Mouse (Mus musculus): ENCODE measurements around the gene Gpr161. TPM values are rescaled to one million over a fixed set of nuclear protein-coding genes. Genes with fewer than 3 reads are reported as not detected.
"Not testable (repeated sequence)": the region's sequence is repeated elsewhere in the genome, so short reads cannot be mapped to it uniquely, and the experiment has no call there.

The Gpr161 gene
- polyA plus RNA-seq, 2 experiments from 2014 or later: 0.09 TPM; not detected in 1

DNA sequence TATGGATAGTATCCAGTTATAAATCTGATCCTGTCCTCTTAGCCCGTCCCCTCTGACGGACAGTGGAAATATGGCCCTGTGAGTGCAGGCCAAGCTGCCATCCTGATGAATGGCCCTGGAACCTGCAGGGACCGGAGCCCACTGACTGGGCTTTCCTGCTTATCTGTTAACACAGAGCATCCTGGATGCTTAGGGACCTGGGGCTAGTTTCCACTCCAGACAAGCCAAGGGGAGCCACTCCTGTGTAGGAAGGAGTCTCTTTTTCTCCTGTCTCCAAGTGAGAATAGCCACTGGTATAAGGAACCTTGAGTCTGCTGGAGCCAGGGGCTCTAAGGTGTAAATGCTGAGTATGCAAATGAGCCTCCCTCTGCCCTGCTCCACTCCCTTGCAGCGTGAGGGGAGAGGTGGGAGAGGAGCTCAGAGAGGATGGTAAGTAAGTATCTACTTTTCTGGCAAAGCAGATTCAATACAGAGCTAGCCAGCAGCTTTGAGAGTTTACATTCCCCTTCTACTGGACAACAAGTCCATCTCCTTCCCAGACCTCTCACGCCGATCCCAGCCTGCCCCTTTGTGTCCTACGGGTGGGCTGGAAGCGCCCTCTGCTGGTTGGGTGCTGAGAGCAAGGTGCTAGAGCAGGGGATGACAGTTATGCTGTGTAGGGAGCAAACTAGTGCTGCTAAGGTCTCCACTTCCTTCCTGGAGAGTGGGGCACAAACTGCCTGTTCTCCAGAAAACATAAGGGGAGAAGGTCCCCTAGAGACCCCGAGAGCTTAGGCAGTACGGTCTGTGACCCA is 24.7 kb downstream of the Gpr161 start:
- no peak for ATAC-seq

DNA sequence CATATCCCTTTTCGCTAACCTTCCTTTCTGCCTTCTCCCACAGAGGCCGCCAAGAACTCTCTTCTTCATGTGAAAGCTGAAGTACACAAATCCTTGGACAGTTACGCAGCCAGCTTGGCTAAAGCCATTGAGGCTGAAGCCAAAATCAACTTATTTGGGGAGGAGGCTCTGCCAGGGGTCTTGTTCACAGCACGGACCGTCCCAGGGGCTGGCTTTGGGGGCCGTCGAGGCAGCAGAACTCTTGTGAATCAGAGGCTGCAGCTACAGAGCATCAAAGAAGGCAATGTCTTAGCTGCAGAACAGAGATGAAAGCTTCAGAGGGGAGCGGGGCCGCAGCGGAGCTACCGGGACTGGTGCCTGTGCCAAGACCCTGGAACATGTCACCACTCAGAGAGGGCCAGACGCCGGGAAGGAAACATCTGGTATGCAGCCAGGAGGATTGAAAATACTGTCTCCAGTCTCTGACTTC is 25.8 kb downstream of the Gpr161 start:
- ATAC-seq: no peak

- no peak for ATAC-seq
Observed at GRCm38 (mm10) chr1:165321891-165322290, 26.3 kb downstream of the Gpr161 start.

GRCm38 (mm10) chr1:165322934-165323333 is 27.3 kb downstream of the Gpr161 start:
- ATAC-seq: no peak

DNA sequence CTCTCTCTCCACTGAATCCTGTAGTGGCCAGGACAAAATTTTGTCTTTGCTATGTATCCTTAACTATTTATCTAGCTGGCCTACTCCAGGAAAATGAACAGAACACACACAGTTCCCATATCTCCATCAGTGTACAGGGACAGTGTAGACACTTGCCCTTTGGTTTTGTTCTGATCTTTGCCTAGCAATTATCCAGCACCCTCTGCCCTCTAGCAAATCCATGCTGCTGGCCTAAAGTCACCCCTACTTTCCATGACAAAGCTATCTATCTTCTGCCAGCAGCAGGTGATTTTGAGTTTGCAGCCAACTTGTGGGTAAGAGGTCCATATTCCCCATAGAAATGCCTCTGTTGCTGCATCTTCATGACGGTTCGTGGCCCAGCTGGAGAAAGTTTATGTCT is 31.8 kb downstream of the Gpr161 start:
- no peak for ATAC-seq

DNA sequence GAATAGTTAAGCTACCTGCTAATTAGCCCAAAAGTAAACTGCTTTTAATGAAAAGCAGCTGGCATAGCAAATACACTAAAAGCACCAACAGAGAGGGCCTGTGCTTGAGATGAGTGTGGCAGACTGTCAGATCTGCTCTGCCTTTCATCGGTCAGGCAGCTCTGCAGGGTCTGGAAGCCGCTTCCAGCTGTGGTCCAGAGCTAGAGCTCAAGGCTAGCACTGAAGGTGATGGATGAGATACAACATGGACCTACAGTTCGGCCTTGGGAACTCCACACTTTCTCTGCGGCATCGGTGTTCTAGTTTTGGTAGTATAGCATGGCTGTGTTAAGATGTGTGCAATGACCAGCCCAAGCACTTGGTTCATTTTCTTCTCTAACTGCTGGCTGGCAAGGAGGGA is 32.2 kb downstream of the Gpr161 start:
- ATAC-seq: no peak

DNA sequence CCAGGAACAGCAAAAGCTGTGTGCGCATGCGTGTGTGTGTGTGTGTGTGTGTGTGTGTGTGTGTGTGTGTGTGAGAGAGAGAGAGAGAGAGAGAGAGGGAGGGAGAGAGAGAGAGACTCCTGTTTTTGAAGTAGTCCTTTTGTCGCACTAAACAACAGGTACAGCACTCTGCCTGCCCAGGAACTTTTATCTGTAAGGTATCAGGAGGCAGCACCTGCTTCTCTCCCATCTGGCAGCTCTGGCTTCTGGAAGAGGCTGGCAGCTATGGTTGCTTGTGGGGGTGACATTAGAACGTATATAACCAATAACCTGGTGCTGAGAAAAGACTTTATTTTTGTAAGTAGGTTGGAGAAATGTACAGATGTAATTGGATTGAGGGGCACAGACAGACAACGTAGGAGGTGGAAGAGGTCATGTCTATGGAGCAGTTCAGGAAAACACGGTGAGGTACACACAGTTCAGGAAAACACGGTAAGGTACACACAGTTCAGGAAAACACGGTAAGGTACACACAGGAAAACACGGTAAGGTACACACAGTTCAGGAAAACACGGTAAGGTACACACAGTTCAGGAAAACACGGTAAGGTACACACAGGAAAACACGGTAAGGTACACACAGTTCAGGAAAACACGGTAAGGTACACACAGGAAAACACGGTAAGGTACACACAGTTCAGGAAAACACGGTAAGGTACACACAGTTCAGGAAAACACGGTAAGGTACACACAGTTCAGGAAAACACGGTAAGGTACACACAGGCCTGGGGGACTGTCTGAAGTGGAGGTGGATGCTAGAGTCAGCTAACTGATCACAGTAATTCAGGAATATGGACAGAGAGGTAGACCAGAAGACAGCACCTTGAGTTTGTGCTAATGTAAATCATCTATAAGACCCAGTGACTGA is 33.0 kb downstream of the Gpr161 start:
- ATAC-seq: not testable (repeated sequence)

DNA sequence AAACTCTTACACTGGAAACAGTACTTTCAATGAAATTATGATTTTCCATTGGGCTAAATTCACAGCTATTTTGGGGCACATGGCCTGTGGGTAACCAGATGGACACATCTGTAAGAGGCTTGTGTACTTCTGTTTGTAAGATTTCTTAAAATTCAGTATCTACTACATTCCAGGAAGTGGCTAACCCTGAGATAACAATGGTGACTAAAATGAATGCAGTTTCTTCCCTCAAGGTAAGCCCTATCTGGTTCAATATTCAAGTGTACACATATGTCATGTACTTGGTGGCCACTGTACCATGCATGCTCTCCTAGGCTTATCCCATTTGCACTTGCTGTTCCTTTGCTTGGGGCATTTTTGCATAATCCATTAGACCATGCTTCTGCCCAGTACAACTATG is 35.3 kb downstream of the Gpr161 start:
- no peak for ATAC-seq

DNA sequence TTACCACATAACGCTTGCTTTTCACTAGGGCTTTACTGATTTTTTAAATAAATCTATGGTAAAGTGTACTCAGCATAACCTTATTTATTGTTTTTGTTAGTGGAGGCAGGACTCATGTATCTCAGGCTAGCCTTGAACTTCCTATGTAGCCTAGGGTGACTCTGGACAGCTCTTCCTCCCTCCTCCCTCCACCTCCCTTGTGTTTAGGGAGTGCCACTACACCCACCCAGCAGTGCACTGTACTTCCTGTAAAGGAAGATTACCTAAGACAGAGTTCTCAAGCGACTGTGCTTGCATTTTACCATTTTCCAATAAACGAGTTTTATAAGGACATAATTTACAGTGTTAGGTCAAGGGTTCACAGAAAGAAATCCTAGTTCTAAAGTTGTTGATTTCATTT is 37.2 kb downstream of the Gpr161 start:
- no peak for ATAC-seq

- no peak for ATAC-seq
Observed at GRCm38 (mm10) chr1:165342126-165342525, 46.5 kb downstream of the Gpr161 start.

DNA sequence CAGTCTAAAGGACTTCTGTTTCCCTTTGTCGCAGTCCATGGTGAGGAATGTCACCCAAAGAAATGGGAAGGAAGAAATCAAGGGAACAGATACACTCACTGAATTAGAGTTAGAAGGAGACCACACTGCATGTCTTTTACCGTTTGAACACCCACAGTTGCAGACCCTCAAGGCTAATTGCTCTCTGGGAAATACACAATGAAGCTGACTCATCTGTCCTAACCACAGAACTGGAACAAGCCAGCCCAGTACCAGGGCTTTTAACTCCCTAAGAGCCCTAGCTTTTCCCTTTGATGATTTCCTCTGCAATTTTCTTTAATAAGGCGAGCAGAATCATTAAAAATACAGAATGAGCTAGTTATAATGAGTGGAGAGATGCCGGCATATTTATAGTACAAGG is 48.9 kb downstream of the Gpr161 start:
- no peak for ATAC-seq

- ATAC-seq: no peak
Observed at GRCm38 (mm10) chr1:165348627-165349026, 53.0 kb downstream of the Gpr161 start.

DNA sequence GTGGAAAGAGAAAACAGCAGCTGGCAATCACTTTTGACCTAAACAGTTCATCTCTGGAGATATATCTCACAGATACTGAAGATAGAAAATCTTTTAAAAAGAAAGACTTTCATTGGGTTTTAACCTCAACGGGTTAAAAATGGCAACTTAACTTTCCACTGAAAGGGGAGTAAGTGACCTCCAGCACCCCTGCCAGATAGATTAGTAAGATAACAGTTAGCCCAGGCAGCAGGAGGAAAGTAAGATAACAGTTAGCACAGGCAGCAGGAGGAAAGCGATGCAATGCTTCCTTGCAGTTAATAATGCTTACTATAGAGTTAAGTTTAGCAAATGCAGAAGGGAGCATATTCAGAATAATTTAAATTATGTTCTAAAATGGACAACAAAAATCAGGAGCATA is 60.8 kb downstream of the Gpr161 start:
- ATAC-seq: no peak

DNA sequence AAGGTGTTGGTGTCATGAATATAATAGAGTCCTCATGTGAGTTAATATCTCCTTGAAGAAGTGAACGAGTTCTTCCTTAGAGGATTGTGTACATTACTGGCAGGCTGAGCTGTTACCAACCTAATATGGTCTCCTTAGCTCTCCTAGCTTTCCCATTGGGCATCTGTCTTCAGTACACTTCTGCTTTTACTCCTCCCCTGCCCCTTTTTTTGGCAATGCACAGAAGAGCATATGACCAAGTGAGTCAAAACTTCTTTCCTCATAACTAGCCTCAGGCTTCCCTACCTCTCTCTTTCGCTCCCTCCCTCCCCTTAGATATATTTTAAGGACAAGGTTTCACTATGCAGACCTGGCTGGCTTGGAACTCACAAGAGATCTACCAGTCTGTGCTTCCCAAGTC is 67.7 kb downstream of the Gpr161 start:
- ATAC-seq: no peak

- ATAC-seq: no peak
Observed at GRCm38 (mm10) chr1:165365057-165365456, 69.5 kb downstream of the Gpr161 start.

DNA sequence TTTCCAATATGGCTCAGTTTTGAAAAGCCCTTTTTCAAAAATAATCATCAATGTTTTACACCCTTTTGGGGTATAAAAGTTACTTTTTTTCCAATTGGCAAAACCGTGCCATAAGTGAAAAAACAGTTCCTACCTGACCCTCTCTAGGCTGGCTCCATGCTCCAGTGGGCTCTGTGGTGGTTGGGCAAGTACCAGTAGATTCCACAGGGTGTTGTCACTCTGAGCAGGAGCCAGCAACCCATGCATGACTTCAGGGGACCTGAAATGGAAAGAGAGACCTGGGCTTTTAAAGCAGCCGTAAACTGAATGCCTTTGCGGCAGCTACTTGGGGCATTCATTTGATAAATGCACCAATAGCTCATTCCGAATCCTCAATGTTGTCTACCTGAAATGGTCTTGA is 75.4 kb downstream of the Gpr161 start:
- ATAC-seq: no peak

GRCm38 (mm10) chr1:165373839-165374238 is 78.2 kb downstream of the Gpr161 start:
- ATAC-seq: no peak

Other genes starting within 250 kb of the Gpr161 start
- gene Tbx19, start 135.0 kb upstream of the Gpr161 start, polyA plus RNA-seq (2017; shearing (Covaris generic)): not detected
- gene Sft2d2, start 101.4 kb upstream of the Gpr161 start, polyA plus RNA-seq (2017; shearing (Covaris generic)): 10 to 100 TPM; 25.2 to 34.2 TPM
- 100 to 1,000 TPM; 112 to 127 TPM for gene Tiprl, start 58.8 kb upstream of the Gpr161 start, polyA plus RNA-seq (2017; shearing (Covaris generic))
- 1 to 10 TPM; 6.0 to 10.0 TPM for gene Dcaf6, start 164.7 kb downstream of the Gpr161 start, polyA plus RNA-seq (2017; shearing (Covaris generic))
- 10 to 100 TPM; 56.4 to 76.8 TPM for gene Mpc2, start 164.8 kb downstream of the Gpr161 start, polyA plus RNA-seq (2017; shearing (Covaris generic))
- gene Adcy10, start 189.4 kb downstream of the Gpr161 start, polyA plus RNA-seq (2017; shearing (Covaris generic)): under 1 TPM in 1 of 2 experiments, not detected in 1; 0.51 TPM

Data from CD4-positive, CD25-positive, alpha-beta regulatory T cell, adult 4 months (primary cell).